Mouse (Mus musculus): ENCODE data around the gene Mtor. TPM values are rescaled to one million over a fixed set of nuclear protein-coding genes. Genes with fewer than 3 reads are reported as not detected.

Gene Mtor
- total RNA-seq, 1 experiment from 2014 or later: 81.2 TPM

GRCm38 (mm10) chr4:148598826-148599225 is 150.4 kb downstream of the Mtor start:
- DNase-seq: no peak

GRCm38 (mm10) chr4:148600316-148600715 is 151.9 kb downstream of the Mtor start:
- DNase-seq: no peak

- no peak for DNase-seq
These were observed 153.5 kb downstream of the Mtor start for GRCm38 (mm10) chr4:148601871-148602270.

- no peak for DNase-seq
These were observed 154.1 kb downstream of the Mtor start, which contains the start of gene Masp2 for GRCm38 (mm10) chr4:148602357-148603120. Gene Masp2 (plus strand): TSS chr4:148602554.

- no peak for DNase-seq
These were observed 155.1 kb downstream of the Mtor start for GRCm38 (mm10) chr4:148603376-148604139.

GRCm38 (mm10) chr4:148604141-148604540 is 155.7 kb downstream of the Mtor start:
- peak; percentile 31 for DNase-seq

- DNase-seq: peak; percentile 68
These were observed 156.2 kb downstream of the Mtor start for GRCm38 (mm10) chr4:148604541-148605165.

Other genes starting within 250 kb of the Mtor start
- gene Disp3, start 160.6 kb upstream of the Mtor start, total RNA-seq (2021): 0.85 and 1.8 TPM in 2 replicates
- gene Ubiad1, start 3.8 kb upstream of the Mtor start, total RNA-seq (2021): 20.9 and 21.5 TPM in 2 replicates
- gene Angptl7, start 51.8 kb downstream of the Mtor start, total RNA-seq (2021): 0.52 and 1.3 TPM in 2 replicates
- gene Exosc10, start 109.8 kb downstream of the Mtor start, total RNA-seq (2021): 54.7 and 55.2 TPM in 2 replicates
- 68.3 and 78.6 TPM in 2 replicates for gene Srm, start 142.9 kb downstream of the Mtor start, total RNA-seq (2021)
- gene Masp2, start 153.9 kb downstream of the Mtor start, total RNA-seq (2021): 2.8 and 4.4 TPM in 2 replicates
- 282 and 318 TPM in 2 replicates for gene Tardbp, start 178.4 kb downstream of the Mtor start, total RNA-seq (2021)
- not detected in 2 replicates for gene Gm572, start 194.7 kb downstream of the Mtor start, total RNA-seq (2021)

All from adrenal gland, postnatal 25 days (tissue).